Mouse (Mus musculus): ENCODE data around the gene Smoc1. TPM values are rescaled to one million over a fixed set of nuclear protein-coding genes. Genes with fewer than 3 reads are reported as not detected.

Gene Smoc1
- polyA plus RNA-seq, 1 experiment from 2014 or later, result 0.63 TPM

- Histone ChIP-seq H3K36me3 (ENCODE audit: insufficient read depth) (no peaks in the 10 kb centered on the region), H3K27me3 (ENCODE audit: insufficient read depth, low read length) (peaks cover 40% of the 10 kb centered on the region), H3K4me3 (ENCODE audit: low read depth, low read length) (no peak overlapping the region), H3K9me3 (ENCODE audit: low read depth, low read length) (no peaks in the 10 kb centered on the region), H3K4me1 (ENCODE audit: insufficient read depth) (no peaks in the 10 kb centered on the region), H3K4me2 (no peak overlapping the region), H3K27ac (ENCODE audit: low read depth) (no peak overlapping the region), H3K9ac (no peak overlapping the region)
- DNase-seq (no peak), ATAC-seq (ENCODE audit: insufficient read depth) (no peak)
- TF ChIP-seq CTCF (IDR thresholded peaks at IDR 0.05; ENCODE audit: low read depth), result no peak
- WGBS, result 60% methylated on average over 2 of the region's 2 CpGs
Observed at GRCm38 (mm10) chr12:81024993-81025392, 1.6 kb upstream of the Smoc1 start.

DNA sequence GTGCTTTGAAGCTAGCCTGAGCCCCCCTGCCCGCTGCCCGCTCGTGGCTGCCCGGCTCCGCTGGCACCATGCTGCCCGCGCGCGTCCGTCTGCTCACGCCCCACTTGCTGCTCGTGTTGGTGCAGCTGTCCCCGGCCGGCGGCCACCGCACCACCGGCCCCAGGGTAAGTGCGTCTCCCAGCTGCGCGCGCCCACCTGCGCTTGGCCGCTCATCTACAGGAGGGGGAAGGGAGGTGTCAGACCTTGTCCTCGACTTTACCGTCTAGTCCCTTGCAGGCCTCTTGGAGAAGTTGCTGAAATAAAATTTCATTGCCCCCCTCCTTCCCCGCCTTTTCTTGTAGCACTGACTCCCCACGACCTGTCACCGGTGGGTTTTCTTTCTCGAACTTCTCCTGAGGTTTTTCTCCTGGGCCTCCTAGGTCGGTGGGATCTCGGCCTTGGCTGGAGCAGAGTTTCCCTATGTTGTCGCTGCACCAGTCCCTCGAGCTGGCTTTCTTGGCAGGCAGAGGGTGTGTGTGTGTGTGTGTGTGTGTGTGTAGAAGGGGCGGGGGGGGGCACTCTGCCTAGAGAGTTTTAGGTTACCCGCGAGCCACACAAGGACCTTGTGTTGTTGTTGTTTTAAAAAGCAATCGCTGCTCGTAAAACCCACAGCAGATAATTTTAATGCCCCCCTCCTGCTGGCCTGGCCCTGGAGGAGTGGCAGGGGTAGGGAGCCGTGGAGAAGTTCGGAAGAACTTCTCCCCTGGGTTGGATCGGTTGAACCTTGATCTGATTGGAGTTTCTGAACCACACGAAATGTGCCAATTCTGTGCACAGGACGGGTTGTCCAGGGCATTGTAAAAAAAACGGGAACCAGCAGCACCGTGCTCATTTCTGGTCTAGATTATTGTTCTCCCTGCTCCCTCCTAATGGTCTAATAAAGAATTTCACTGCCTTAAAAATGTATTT lies 661 bp downstream of the Smoc1 start:
- Histone ChIP-seq H3K27ac (ENCODE audit: low read depth) (no peak overlapping the region), H3K4me3 (ENCODE audit: low read depth, low read length) (peak overlapping the region; percentile 44), H3K36me3 (ENCODE audit: insufficient read depth) (no peaks in the 10 kb centered on the region), H3K9me3 (ENCODE audit: low read depth, low read length) (no peaks in the 10 kb centered on the region), H3K9ac (peak overlapping the region; percentile 16; the same call in 1 of the 2 replicates), H3K4me1 (ENCODE audit: insufficient read depth) (no peaks in the 10 kb centered on the region), H3K4me2 (peak overlapping the region; percentile 91), H3K27me3 (ENCODE audit: insufficient read depth, low read length) (peaks cover 40% of the 10 kb centered on the region)
- 4% methylated on average over 44 of the region's 45 CpGs for WGBS
- no peak for TF ChIP-seq CTCF (IDR thresholded peaks at IDR 0.05; ENCODE audit: low read depth)
- DNase-seq (no peak), ATAC-seq (ENCODE audit: insufficient read depth) (peak; percentile 61)

DNA sequence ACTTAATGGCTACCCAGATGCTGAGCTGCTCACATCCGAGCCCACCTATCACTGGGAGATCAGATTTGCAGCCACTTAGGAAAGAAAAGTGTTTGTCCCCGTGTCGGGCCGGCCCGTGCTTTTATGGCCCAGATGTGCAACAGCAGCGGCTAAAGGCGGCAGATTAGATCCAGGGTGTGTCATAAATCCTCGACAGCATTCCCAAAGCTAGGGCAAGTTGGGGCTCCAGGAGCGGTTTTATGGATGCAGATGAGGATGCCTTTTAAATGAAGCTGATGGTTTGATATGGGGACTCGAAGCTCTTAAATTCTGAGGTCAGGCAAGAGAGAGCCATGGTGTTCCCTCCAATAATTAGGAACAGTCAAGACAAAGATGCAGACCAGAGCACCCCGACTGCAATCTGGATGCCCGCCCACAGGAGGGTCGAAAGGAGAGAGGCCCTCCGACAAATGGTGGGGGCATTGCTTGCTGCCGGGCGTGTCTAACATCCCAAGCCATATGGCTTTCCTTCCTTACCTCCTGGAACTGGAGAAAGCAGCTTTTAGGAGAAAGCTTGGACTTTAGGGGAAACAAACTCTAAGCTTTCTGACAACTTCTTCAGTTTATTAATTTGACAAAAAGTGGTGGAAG lies 1.8 kb downstream of the Smoc1 start:
- H3K9me3 ChIP-seq (ENCODE audit: low read depth, low read length), result no peaks in the 10 kb centered on the region
- WGBS, result 25% methylated on average over 16 of the region's 16 CpGs
- H3K9ac ChIP-seq, result no peak overlapping the region
- H3K36me3 ChIP-seq (ENCODE audit: insufficient read depth), result no peaks in the 10 kb centered on the region
- DNase-seq (no peak), ATAC-seq (ENCODE audit: insufficient read depth) (no peak)
- no peak for TF ChIP-seq CTCF (IDR thresholded peaks at IDR 0.05; ENCODE audit: low read depth)
- no peaks in the 10 kb centered on the region for H3K4me1 ChIP-seq (ENCODE audit: insufficient read depth)
- H3K4me3 ChIP-seq (ENCODE audit: low read depth, low read length), result no peak overlapping the region
- H3K4me2 ChIP-seq, result no peak overlapping the region
- H3K27ac ChIP-seq (ENCODE audit: low read depth), result no peak overlapping the region
- peaks cover 40% of the 10 kb centered on the region for H3K27me3 ChIP-seq (ENCODE audit: insufficient read depth, low read length)

- Histone ChIP-seq H3K4me1 (ENCODE audit: insufficient read depth) (no peaks in the 10 kb centered on the region), H3K9ac (no peak overlapping the region), H3K36me3 (ENCODE audit: insufficient read depth) (no peaks in the 10 kb centered on the region), H3K27me3 (ENCODE audit: insufficient read depth, low read length) (peaks cover 40% of the 10 kb centered on the region), H3K27ac (ENCODE audit: low read depth) (no peak overlapping the region), H3K9me3 (ENCODE audit: low read depth, low read length) (no peaks in the 10 kb centered on the region), H3K4me3 (ENCODE audit: low read depth, low read length) (no peak overlapping the region), H3K4me2 (no peak overlapping the region)
- ATAC-seq (ENCODE audit: insufficient read depth) (no peak), DNase-seq (no peak)
- no peak for TF ChIP-seq CTCF (IDR thresholded peaks at IDR 0.05; ENCODE audit: low read depth)
- 51% methylated on average over 4 of the region's 4 CpGs for WGBS
Observed at GRCm38 (mm10) chr12:81029731-81030130, 3.1 kb downstream of the Smoc1 start.

DNA sequence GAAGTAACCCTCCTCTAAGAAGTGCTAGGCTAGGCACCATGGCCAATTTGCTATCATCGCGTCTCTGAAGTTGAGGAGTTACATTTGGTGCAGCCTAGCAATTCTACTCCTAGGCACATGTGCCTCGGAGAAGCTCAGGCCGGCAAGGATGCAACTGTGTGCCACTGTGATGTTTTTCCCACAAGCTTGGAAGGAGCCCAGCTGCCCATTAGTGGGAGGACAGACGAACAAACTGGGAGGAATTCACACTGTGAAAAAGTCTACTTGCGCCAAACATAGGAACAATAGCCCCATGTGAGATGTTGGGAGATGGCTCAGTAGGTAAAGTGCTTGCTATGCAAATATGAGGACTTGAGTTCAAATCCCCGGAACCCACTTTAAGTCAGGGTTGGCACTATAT lies 5.0 kb downstream of the Smoc1 start:
- Histone ChIP-seq H3K9ac (no peak overlapping the region), H3K27me3 (ENCODE audit: insufficient read depth, low read length) (peaks cover 25% of the 10 kb centered on the region), H3K4me1 (ENCODE audit: insufficient read depth) (no peaks in the 10 kb centered on the region), H3K9me3 (ENCODE audit: low read depth, low read length) (no peaks in the 10 kb centered on the region), H3K4me3 (ENCODE audit: low read depth, low read length) (no peak overlapping the region), H3K27ac (ENCODE audit: low read depth) (no peak overlapping the region), H3K36me3 (ENCODE audit: insufficient read depth) (no peaks in the 10 kb centered on the region), H3K4me2 (no peak overlapping the region)
- TF ChIP-seq CTCF (IDR thresholded peaks at IDR 0.05; ENCODE audit: low read depth), result no peak
- 77% methylated on average over 7 of the region's 7 CpGs for WGBS
- DNase-seq (no peak), ATAC-seq (ENCODE audit: insufficient read depth) (no peak)

DNA sequence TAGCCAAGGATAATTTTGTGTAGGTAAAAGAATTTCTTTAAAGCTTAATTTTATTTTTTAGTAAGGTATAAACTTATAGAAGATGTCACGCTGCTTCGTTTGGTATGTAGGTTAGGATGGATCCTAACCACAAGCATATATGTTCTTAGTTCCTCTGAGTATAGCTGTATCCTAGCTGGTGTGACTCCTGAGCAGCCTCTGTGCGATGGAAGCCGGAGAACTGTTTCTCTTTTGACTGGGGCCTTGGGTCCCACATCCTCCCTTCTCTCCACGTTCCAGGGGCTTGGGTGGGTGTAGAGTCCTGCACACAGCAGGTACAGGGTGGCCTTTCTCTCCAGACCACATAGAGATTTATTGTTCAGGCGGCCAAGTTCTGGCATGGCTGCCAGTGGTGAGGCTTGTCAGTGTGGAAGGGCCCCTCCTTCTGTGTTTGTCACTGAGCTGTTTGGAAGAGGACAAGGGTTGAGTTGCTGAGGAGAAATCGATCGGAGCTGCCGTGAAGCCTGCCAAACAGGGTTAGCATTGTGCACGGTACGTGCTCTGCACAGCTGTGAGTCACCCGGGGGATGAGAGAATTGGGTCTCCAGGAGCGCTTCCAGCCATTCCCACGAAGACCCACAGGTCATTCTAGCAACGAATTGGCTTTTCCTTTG lies 6.9 kb downstream of the Smoc1 start:
- no peak overlapping the region for H3K4me3 ChIP-seq (ENCODE audit: low read depth, low read length)
- TF ChIP-seq CTCF (IDR thresholded peaks at IDR 0.05; ENCODE audit: low read depth), result no peak
- no peak for ATAC-seq (ENCODE audit: insufficient read depth)
- H3K36me3 ChIP-seq (ENCODE audit: insufficient read depth), result no peaks in the 10 kb centered on the region
- DNase-seq, result no peak
- peaks cover 6% of the 10 kb centered on the region; the same call in 1 of the 2 replicates for H3K27me3 ChIP-seq (ENCODE audit: insufficient read depth, low read length)
- WGBS, result 69% methylated on average over 15 of the region's 15 CpGs
- no peak overlapping the region for H3K27ac ChIP-seq (ENCODE audit: low read depth)
- H3K4me2 ChIP-seq, result no peak overlapping the region
- no peak overlapping the region for H3K9ac ChIP-seq
- no peaks in the 10 kb centered on the region for H3K4me1 ChIP-seq (ENCODE audit: insufficient read depth)
- H3K9me3 ChIP-seq (ENCODE audit: low read depth, low read length), result no peaks in the 10 kb centered on the region

DNA sequence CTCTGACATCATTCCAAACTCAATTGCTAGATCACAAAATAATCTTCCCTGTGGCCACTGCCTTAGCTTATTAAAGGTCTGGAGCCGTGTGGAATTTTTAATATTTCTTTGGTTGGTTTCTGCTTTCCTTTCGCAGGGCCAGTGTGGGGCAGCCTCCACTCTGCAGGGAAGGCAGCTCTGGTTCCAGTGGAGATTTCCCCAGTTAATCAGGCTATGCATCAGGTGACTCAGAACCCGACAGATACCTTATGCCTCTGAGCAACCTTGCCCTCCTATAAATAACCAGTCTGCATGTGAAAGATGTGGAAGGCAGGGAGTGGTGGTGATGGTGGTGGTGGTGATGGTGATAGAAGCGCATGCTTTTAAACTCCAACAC lies 7.4 kb downstream of the Smoc1 start:
- Histone ChIP-seq H3K27ac (ENCODE audit: low read depth) (no peak overlapping the region), H3K4me1 (ENCODE audit: insufficient read depth) (no peaks in the 10 kb centered on the region), H3K36me3 (ENCODE audit: insufficient read depth) (no peaks in the 10 kb centered on the region), H3K4me3 (ENCODE audit: low read depth, low read length) (no peak overlapping the region), H3K27me3 (ENCODE audit: insufficient read depth, low read length) (0 out of 2 replicates have a peak, but pooled peaks cover 3% of the 10 kb centered on the region), H3K9ac (no peak overlapping the region), H3K9me3 (ENCODE audit: low read depth, low read length) (no peaks in the 10 kb centered on the region), H3K4me2 (no peak overlapping the region)
- DNase-seq (no peak), ATAC-seq (ENCODE audit: insufficient read depth) (no peak)
- TF ChIP-seq CTCF (IDR thresholded peaks at IDR 0.05; ENCODE audit: low read depth), result no peak
- 77% methylated on average over 4 of the region's 4 CpGs for WGBS

Data from lung, embryonic 14.5 days (tissue).